Mouse (Mus musculus) frontal cortex, postnatal 14 days (tissue): ENCODE measurements around the gene Ms4a10.

Source experiments
- DNase-seq, 2 experiments: peaks; one replicate each; pipeline ENCODE4 v3.0.0; 2022; ENCODE audit warnings: low spot score in 2 of 2

The Ms4a10 gene

DNA sequence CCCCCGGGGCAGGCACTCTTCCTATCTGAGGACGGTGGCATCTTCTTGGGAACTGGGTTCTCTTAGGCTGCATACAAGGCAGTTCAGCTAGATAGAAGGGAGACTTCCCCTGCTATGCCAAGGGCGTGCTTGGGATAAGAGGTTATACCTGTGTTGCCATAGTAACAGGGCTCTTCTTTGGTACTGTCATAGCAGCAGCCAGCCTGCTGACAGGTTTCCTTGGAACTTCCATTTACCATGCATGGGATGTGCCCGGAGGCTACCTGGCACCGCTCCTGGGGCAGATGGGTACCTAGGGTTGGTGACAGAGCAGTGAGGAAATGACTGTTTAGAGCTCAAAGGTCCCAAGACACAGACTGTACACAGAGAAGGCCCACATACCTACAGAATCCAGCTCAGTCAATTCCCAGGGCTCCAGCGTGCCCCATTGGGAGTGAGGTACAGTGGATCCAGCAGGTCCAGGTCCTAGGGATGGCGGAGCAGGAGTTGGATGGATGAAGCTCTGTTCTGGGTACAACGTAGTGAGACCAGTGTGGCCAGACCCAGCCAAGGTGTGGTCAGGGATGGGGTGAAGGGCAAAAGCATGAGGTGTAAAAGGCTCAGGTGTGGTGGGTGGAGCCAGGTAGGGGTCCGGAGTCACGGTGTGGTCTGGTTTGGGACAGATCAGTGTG lies 56.0 kb downstream of the Ms4a10 start:
- no peak for DNase-seq

DNA sequence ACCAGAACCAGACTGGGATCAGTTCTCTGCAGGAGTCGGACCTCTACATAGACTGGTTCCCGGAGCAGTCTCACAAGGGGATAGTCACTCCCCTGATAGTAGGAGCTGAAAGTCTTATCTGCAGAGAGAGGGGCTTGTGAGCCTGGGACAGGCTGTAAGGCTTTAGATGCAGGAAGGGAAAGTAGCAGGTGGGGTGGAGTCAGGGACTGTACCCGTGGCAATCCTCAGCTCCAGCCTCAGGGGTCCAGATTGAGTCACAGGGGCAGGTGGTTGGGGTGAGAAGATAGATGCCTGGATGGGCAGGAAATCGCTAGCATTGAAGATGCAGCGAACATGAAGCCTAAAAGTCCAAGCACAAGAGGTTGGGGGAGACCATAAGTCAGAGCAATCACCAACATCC lies 58.0 kb downstream of the Ms4a10 start:
- no peak for DNase-seq

DNA sequence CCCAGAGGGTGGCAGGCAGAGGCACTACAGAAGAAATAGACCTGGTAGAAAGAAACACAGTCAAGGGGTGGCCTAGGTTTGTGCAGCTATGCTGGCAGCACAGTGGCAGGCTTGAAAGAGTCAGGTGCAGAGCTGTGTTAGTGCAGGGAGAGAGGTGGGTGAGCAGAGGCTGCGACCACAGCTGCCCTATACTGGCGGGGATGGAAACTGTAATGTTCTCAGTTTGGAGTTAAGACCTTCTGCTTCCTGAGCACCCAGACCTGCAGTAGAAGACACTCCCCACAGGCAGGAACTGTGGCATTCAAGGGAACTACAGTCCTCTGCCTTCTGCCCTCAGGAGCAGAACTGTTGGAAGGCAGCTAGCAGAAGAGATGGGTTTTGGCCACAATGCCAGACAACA lies 59.6 kb downstream of the Ms4a10 start:
- DNase-seq: no peak

GRCm38 (mm10) chr19:10914291-10914690 lies 60.2 kb downstream of the Ms4a10 start:
- no peak for DNase-seq
